Mouse (Mus musculus) lung, embryonic 15.5 days (tissue): ENCODE results near the gene Gramd1b. TPM values are rescaled to one million over a fixed set of nuclear protein-coding genes. Genes with fewer than 3 reads are reported as not detected.

Experiments
- ATAC-seq: fragments of 200-750 bp; cut with Nextera tagmentation; 2 replicates; pipeline ENCODE4 v1.8.0; 2017; ENCODE audit warnings: moderate number of reproducible peaks, borderline replicate concordance; ENCODE audit not compliant: low FRiP score, low TSS enrichment; ENCODE audit errors: extremely low read depth
- H3K27ac ChIP-seq: fragments of 300-500 bp; sonication (generic); 2 replicates; pipeline ENCODE4 v1.5.1; 2015; ENCODE audit warnings: moderate library complexity, mild to moderate bottlenecking, inconsistent platforms
- H3K27me3 ChIP-seq: fragments of 300-500 bp; sonication (generic); 2 replicates; pipeline ENCODE4 v1.6.1; 2015; ENCODE audit warnings: inconsistent platforms
- H3K36me3 ChIP-seq: fragments of 300-500 bp; sonication (generic); 2 replicates; pipeline ENCODE4 v1.6.1; 2015; ENCODE audit warnings: inconsistent platforms
- H3K4me1 ChIP-seq: fragments of 300-500 bp; sonication (generic); 2 replicates; pipeline ENCODE4 v1.6.1; 2015; ENCODE audit warnings: inconsistent platforms
- H3K4me2 ChIP-seq: fragments of 300-500 bp; sonication (generic); 2 replicates; pipeline ENCODE4 v1.6.1; 2015; ENCODE audit warnings: inconsistent platforms, mild to moderate bottlenecking, moderate library complexity
- H3K4me3 ChIP-seq: fragments of 300-500 bp; sonication (generic); 2 replicates; pipeline ENCODE4 v1.5.1; 2015; ENCODE audit warnings: mild to moderate bottlenecking, inconsistent platforms
- H3K9ac ChIP-seq: fragments of 300-500 bp; sonication (generic); 2 replicates; pipeline ENCODE4 v1.6.1; 2015; ENCODE audit warnings: inconsistent platforms
- H3K9me3 ChIP-seq: fragments of 300-500 bp; sonication (generic); 2 replicates; pipeline ENCODE4 v1.6.1; 2016; ENCODE audit warnings: inconsistent platforms
- WGBS: fragments of 180-500 bp; shearing (Covaris S2); methylation state at CpG from one replicate; pipeline ENCODE4 v1.1.7; 2015; 5-methylcytosine and 5-hydroxymethylcytosine counted together
- polyA plus RNA-seq: library from polyadenylated mRNA; unstranded; fragments of >200 nt; fragmentation: Nextera tagmentation; extraction: Ambion mirVana; gene quantifications from 2 replicates; pipeline ENCODE4 v1.2.1, GENCODE M21; 2015

Gene Gramd1b
- polyA plus RNA-seq, 1 experiment from 2014 or later, result 5.5 TPM

DNA sequence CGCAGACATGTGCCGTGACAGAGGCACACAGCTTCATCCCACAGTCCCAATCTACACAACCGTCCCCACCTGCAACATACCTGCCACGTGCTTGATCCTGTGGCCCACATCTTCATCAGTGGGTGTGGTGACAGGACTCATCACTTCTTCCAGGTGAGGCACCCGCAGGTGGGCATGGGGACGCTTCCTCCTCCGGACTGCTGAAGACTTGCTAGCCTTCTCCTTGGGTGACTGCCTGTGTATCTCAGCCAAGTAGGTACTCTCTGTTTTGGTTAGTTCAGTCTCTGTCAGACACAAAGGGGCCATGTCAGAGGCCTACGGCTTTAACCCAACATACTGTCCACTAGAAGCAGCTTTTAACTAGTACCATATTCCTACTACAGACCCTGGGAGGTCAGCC lies 226.9 kb downstream of the Gramd1b start:
- WGBS, result 90% methylated on average over 8 of the region's 8 CpGs
- Histone ChIP-seq H3K36me3 (no peaks in the 10 kb centered on the region), H3K27ac (no peak overlapping the region), H3K9ac (no peak overlapping the region), H3K4me3 (no peak overlapping the region), H3K9me3 (no peaks in the 10 kb centered on the region), H3K4me1 (no peaks in the 10 kb centered on the region), H3K4me2 (no peak overlapping the region), H3K27me3 (no peaks in the 10 kb centered on the region)
- ATAC-seq, result no peak

- no peak for ATAC-seq
- Histone ChIP-seq H3K4me1 (no peaks in the 10 kb centered on the region), H3K27me3 (no peaks in the 10 kb centered on the region), H3K4me2 (no peak overlapping the region), H3K9ac (no peak overlapping the region), H3K9me3 (no peaks in the 10 kb centered on the region), H3K4me3 (no peak overlapping the region), H3K36me3 (peaks cover 6% of the 10 kb centered on the region), H3K27ac (no peak overlapping the region)
- 84% methylated on average over 8 of the region's 8 CpGs for WGBS
Observed at GRCm38 (mm10) chr9:40302375-40302774, 228.8 kb downstream of the Gramd1b start.

DNA sequence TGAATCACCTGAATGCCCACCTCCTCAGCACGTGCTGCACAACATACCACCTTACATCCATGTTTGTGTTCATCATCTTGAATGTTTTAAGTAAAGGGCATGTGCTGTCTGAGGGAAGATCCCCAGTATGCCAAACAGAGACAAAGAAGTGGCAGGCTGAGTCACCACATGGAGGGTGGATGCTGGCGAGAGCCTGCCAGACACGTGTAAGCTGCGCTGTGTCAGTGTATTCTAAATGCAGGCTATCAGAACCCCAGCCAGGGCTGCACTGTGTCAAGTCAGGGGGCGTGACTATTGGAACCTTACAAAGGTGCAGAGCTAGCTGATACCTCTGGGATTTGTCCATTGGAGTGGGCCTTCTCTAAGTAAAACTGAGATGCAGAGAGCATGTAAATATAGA lies 229.7 kb downstream of the Gramd1b start:
- peaks cover 6% of the 10 kb centered on the region for H3K36me3 ChIP-seq

DNA sequence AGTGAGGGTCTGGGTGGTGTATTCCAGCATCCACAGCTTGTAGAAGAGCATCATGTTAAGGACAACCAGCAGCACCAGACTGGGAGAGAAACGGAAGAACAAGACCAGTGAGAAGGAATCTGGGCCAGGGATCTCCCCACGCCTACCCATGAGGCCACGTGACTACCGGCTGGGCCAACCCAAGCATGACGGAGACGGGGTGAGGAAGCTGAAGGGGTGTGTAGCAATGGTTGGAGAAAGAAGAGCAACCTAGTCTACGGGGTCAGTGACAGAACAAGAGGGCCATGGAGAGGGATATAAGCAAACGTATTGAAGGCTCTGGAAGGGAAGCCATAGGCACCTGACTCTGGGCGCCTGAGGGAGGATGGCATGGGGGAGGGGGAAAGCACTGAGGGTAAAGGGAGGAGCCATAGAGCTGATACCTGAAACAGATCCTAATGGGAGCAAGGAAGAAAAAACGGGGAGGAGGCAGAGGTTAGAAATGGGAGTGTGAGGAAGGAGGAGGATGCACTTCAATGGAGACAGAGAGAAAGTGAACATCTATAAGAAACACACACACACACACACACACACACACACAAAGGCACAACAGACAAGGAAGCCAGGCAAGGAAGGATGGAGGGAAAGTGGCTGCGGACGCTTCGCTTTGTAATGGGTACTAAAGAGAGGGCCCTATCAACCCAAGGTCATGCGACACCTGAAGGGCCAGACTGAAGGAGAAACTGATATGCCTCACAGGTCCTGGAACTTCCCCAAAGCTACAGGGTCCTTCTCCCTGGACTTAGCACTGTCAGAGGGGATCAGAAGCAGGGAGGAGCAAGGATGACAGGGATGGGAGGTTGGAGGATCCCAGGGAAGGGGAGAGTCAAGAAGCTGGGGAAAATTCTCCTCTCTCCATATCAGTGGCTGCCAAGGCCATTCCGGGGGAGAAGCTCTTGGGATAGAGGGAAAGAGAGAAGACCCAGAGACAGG lies 230.9 kb downstream of the Gramd1b start:
- WGBS, result 87% methylated on average over 15 of the region's 15 CpGs

More for the DNA sequence above, 229.7 kb downstream of the Gramd1b start:
- Histone ChIP-seq H3K27me3 (no peaks in the 10 kb centered on the region), H3K9ac (no peak overlapping the region), H3K4me1 (no peaks in the 10 kb centered on the region), H3K4me2 (no peak overlapping the region), H3K9me3 (no peaks in the 10 kb centered on the region), H3K4me3 (no peak overlapping the region), H3K27ac (no peak overlapping the region)
- WGBS, result 86% methylated on average over 5 of the region's 5 CpGs
- ATAC-seq, result no peak

GRCm38 (mm10) chr9:40299323-40299722 lies 231.9 kb downstream of the Gramd1b start:
- ATAC-seq, result no peak
- Histone ChIP-seq H3K27me3 (no peaks in the 10 kb centered on the region), H3K4me3 (no peak overlapping the region), H3K4me2 (no peak overlapping the region), H3K9ac (no peak overlapping the region), H3K4me1 (no peaks in the 10 kb centered on the region), H3K36me3 (peaks cover 6% of the 10 kb centered on the region), H3K9me3 (no peaks in the 10 kb centered on the region), H3K27ac (no peak overlapping the region)
- WGBS, result 91% methylated on average over 7 of the region's 7 CpGs

More for the DNA sequence above, 230.9 kb downstream of the Gramd1b start:
- Histone ChIP-seq H3K4me3 (no peak overlapping the region), H3K9ac (no peak overlapping the region), H3K4me2 (no peak overlapping the region), H3K27me3 (no peaks in the 10 kb centered on the region), H3K36me3 (peaks cover 6% of the 10 kb centered on the region), H3K9me3 (no peaks in the 10 kb centered on the region), H3K4me1 (no peaks in the 10 kb centered on the region), H3K27ac (no peak overlapping the region)
- no peak for ATAC-seq

- Histone ChIP-seq H3K27me3 (no peaks in the 10 kb centered on the region), H3K4me2 (no peak overlapping the region), H3K27ac (no peak overlapping the region), H3K9ac (no peak overlapping the region), H3K36me3 (peaks cover 6% of the 10 kb centered on the region), H3K4me3 (no peak overlapping the region), H3K9me3 (no peaks in the 10 kb centered on the region), H3K4me1 (no peaks in the 10 kb centered on the region)
- 89% methylated on average over 9 of the region's 9 CpGs for WGBS
- ATAC-seq, result no peak
Observed at GRCm38 (mm10) chr9:40297969-40298368, 233.2 kb downstream of the Gramd1b start.

- no peak overlapping the region for H3K27ac ChIP-seq
- no peaks in the 10 kb centered on the region for H3K4me1 ChIP-seq
- H3K4me3 ChIP-seq, result no peak overlapping the region
- no peaks in the 10 kb centered on the region for H3K9me3 ChIP-seq
- no peak for ATAC-seq
- H3K36me3 ChIP-seq, result peaks cover 6% of the 10 kb centered on the region
- H3K27me3 ChIP-seq, result no peaks in the 10 kb centered on the region
- 84% methylated on average over 5 of the region's 5 CpGs for WGBS
- H3K4me2 ChIP-seq, result no peak overlapping the region
- H3K9ac ChIP-seq, result no peak overlapping the region
Observed at GRCm38 (mm10) chr9:40296251-40296650, 234.9 kb downstream of the Gramd1b start.

- no peak overlapping the region for H3K27ac ChIP-seq
- ATAC-seq, result no peak
- H3K4me3 ChIP-seq, result no peak overlapping the region
- H3K4me1 ChIP-seq, result no peaks in the 10 kb centered on the region
- H3K36me3 ChIP-seq, result peaks cover 6% of the 10 kb centered on the region
- no peak overlapping the region for H3K9ac ChIP-seq
- H3K9me3 ChIP-seq, result no peaks in the 10 kb centered on the region
- WGBS, result 90% methylated on average over 1 of the region's 1 CpGs
- no peaks in the 10 kb centered on the region for H3K27me3 ChIP-seq
- H3K4me2 ChIP-seq, result no peak overlapping the region
Observed at GRCm38 (mm10) chr9:40294866-40295265, 236.3 kb downstream of the Gramd1b start.

GRCm38 (mm10) chr9:40294210-40294609 lies 237.0 kb downstream of the Gramd1b start:
- Histone ChIP-seq H3K36me3 (peaks cover 6% of the 10 kb centered on the region), H3K4me1 (no peaks in the 10 kb centered on the region), H3K9me3 (no peaks in the 10 kb centered on the region), H3K9ac (no peak overlapping the region), H3K27me3 (no peaks in the 10 kb centered on the region), H3K4me2 (no peak overlapping the region), H3K27ac (no peak overlapping the region), H3K4me3 (no peak overlapping the region)
- WGBS, result 94% methylated on average over 5 of the region's 5 CpGs
- ATAC-seq, result no peak

GRCm38 (mm10) chr9:40293740-40294139 lies 237.4 kb downstream of the Gramd1b start:
- H3K9me3 ChIP-seq, result no peaks in the 10 kb centered on the region
- 87% methylated on average over 5 of the region's 5 CpGs for WGBS
- H3K4me3 ChIP-seq, result no peak overlapping the region
- H3K4me2 ChIP-seq, result no peak overlapping the region
- no peak for ATAC-seq
- no peaks in the 10 kb centered on the region for H3K4me1 ChIP-seq
- H3K9ac ChIP-seq, result no peak overlapping the region
- no peak overlapping the region for H3K27ac ChIP-seq
- H3K36me3 ChIP-seq, result peaks cover 6% of the 10 kb centered on the region
- H3K27me3 ChIP-seq, result no peaks in the 10 kb centered on the region

DNA sequence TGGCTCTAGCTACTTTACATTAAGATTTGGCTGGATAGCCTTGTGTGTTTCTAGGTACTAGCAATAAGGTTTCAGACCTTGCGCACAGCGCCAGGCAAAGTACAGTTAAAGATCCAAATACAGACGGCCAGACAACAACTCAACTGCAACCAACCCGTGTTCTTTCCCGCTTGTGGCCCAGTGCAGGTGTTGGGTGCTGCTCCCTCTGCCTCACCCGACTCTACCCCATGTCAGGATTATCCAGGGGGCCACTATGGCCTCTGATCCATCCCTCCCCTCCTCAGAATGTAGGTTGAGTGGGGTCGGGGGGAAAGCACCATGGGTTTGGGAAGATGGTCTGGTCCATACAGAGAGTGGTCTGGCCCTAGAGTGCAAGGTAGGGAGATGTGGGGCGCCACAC lies 237.9 kb downstream of the Gramd1b start:
- H3K36me3 ChIP-seq, result peaks cover 6% of the 10 kb centered on the region
- no peaks in the 10 kb centered on the region for H3K9me3 ChIP-seq
- no peaks in the 10 kb centered on the region for H3K4me1 ChIP-seq
- 94% methylated on average over 8 of the region's 8 CpGs for WGBS
- H3K4me2 ChIP-seq, result no peak overlapping the region
- ATAC-seq, result no peak
- H3K4me3 ChIP-seq, result no peak overlapping the region
- no peak overlapping the region for H3K27ac ChIP-seq
- H3K9ac ChIP-seq, result no peak overlapping the region
- no peaks in the 10 kb centered on the region for H3K27me3 ChIP-seq

GRCm38 (mm10) chr9:40292475-40292874 lies 238.7 kb downstream of the Gramd1b start:
- H3K27ac ChIP-seq, result no peak overlapping the region
- H3K27me3 ChIP-seq, result no peaks in the 10 kb centered on the region
- H3K9ac ChIP-seq, result no peak overlapping the region
- no peaks in the 10 kb centered on the region; the same call in 1 of the 2 replicates for H3K36me3 ChIP-seq
- no peak overlapping the region for H3K4me2 ChIP-seq
- no peak for ATAC-seq
- H3K4me3 ChIP-seq, result no peak overlapping the region
- H3K4me1 ChIP-seq, result no peaks in the 10 kb centered on the region
- 54% methylated on average over 4 of the region's 4 CpGs for WGBS
- no peaks in the 10 kb centered on the region for H3K9me3 ChIP-seq
